Mouse (Mus musculus): ENCODE results near the gene Proser2. TPM values are rescaled to one million over a fixed set of nuclear protein-coding genes. Genes with fewer than 3 reads are reported as not detected.

Gene Proser2
- polyA plus RNA-seq, 1 experiment from 2014 or later = 17.7 TPM

- Histone ChIP-seq H3K4me1 (ENCODE audit: control insufficient read depth, insufficient read depth, low read length) (0 out of 2 replicates have a peak, but pooled peaks cover 6% of the 10 kb centered on the region), H3K4me3 (ENCODE audit: low read depth, low read length) (no peak overlapping the region), H3K9ac (replicated peaks; ENCODE audit: low read depth, low read length) (no peak overlapping the region), H3K36me3 (ENCODE audit: control insufficient read depth, insufficient read depth, low read length) (no peaks in the 10 kb centered on the region), H3K9me3 (ENCODE audit: control insufficient read depth, low read depth, low read length) (no peaks in the 10 kb centered on the region), H3K27ac (ENCODE audit: low read length) (no peak overlapping the region), H3K27me3 (ENCODE audit: control insufficient read depth, insufficient read depth, low read length) (no peaks in the 10 kb centered on the region), H3K4me2 (replicated peaks; ENCODE audit: low read depth, low read length) (no peak overlapping the region)
- 34% methylated on average over 16 of the region's 16 CpGs for WGBS
- ATAC-seq (ENCODE audit: insufficient number of reproducible peaks, insufficient read depth, low FRiP score, low read depth) = no peak
These were observed 34.7 kb upstream of the Proser2 start for GRCm38 (mm10) chr2:6164606-6165290.

- 29% methylated on average over 6 of the region's 6 CpGs for WGBS
- H3K27ac ChIP-seq (ENCODE audit: low read length) = peak overlapping the region; percentile 21; the same call in 1 of the 2 replicates
These were observed 32.5 kb upstream of the Proser2 start for GRCm38 (mm10) chr2:6162366-6163040.

GRCm38 (mm10) chr2:6159735-6160134 is 29.7 kb upstream of the Proser2 start:
- WGBS = 20% methylated on average over 2 of the region's 2 CpGs
- Histone ChIP-seq H3K9me3 (ENCODE audit: control insufficient read depth, low read depth, low read length) (no peaks in the 10 kb centered on the region), H3K27me3 (ENCODE audit: control insufficient read depth, insufficient read depth, low read length) (no peaks in the 10 kb centered on the region), H3K36me3 (ENCODE audit: control insufficient read depth, insufficient read depth, low read length) (no peaks in the 10 kb centered on the region), H3K4me3 (ENCODE audit: low read depth, low read length) (no peak overlapping the region), H3K27ac (ENCODE audit: low read length) (no peak overlapping the region), H3K4me2 (replicated peaks; ENCODE audit: low read depth, low read length) (no peak overlapping the region), H3K9ac (replicated peaks; ENCODE audit: low read depth, low read length) (no peak overlapping the region), H3K4me1 (ENCODE audit: control insufficient read depth, insufficient read depth, low read length) (0 out of 2 replicates have a peak, but pooled peaks cover 6% of the 10 kb centered on the region)
- no peak for ATAC-seq (ENCODE audit: insufficient number of reproducible peaks, insufficient read depth, low FRiP score, low read depth)

More at GRCm38 (mm10) chr2:6162366-6163040, 32.5 kb upstream of the Proser2 start:
- H3K4me2 ChIP-seq (replicated peaks; ENCODE audit: low read depth, low read length) = no peak overlapping the region
- no peak overlapping the region for H3K9ac ChIP-seq (replicated peaks; ENCODE audit: low read depth, low read length)
- no peaks in the 10 kb centered on the region for H3K9me3 ChIP-seq (ENCODE audit: control insufficient read depth, low read depth, low read length)
- 0 out of 2 replicates have a peak, but pooled peaks cover 6% of the 10 kb centered on the region for H3K4me1 ChIP-seq (ENCODE audit: control insufficient read depth, insufficient read depth, low read length)
- no peaks in the 10 kb centered on the region for H3K27me3 ChIP-seq (ENCODE audit: control insufficient read depth, insufficient read depth, low read length)
- H3K36me3 ChIP-seq (ENCODE audit: control insufficient read depth, insufficient read depth, low read length) = no peaks in the 10 kb centered on the region
- H3K4me3 ChIP-seq (ENCODE audit: low read depth, low read length) = no peak overlapping the region
- peak; percentile 78 for ATAC-seq (ENCODE audit: insufficient number of reproducible peaks, insufficient read depth, low FRiP score, low read depth)

- Histone ChIP-seq H3K9me3 (ENCODE audit: control insufficient read depth, low read depth, low read length) (no peaks in the 10 kb centered on the region), H3K27me3 (ENCODE audit: control insufficient read depth, insufficient read depth, low read length) (no peaks in the 10 kb centered on the region), H3K27ac (ENCODE audit: low read length) (no peak overlapping the region), H3K36me3 (ENCODE audit: control insufficient read depth, insufficient read depth, low read length) (no peaks in the 10 kb centered on the region), H3K4me2 (replicated peaks; ENCODE audit: low read depth, low read length) (no peak overlapping the region), H3K4me3 (ENCODE audit: low read depth, low read length) (no peak overlapping the region), H3K9ac (replicated peaks; ENCODE audit: low read depth, low read length) (no peak overlapping the region), H3K4me1 (ENCODE audit: control insufficient read depth, insufficient read depth, low read length) (0 out of 2 replicates have a peak, but pooled peaks cover 6% of the 10 kb centered on the region)
- no peak for ATAC-seq (ENCODE audit: insufficient number of reproducible peaks, insufficient read depth, low FRiP score, low read depth)
- WGBS = 85% methylated on average over 9 of the region's 9 CpGs
These were observed 29.2 kb upstream of the Proser2 start for GRCm38 (mm10) chr2:6159219-6159618.

- 0 out of 2 replicates have a peak, but pooled peaks cover 6% of the 10 kb centered on the region for H3K4me1 ChIP-seq (ENCODE audit: control insufficient read depth, insufficient read depth, low read length)
- H3K4me2 ChIP-seq (replicated peaks; ENCODE audit: low read depth, low read length) = no peak overlapping the region
- no peak overlapping the region for H3K9ac ChIP-seq (replicated peaks; ENCODE audit: low read depth, low read length)
- no peak overlapping the region for H3K27ac ChIP-seq (ENCODE audit: low read length)
- 86% methylated on average over 7 of the region's 7 CpGs for WGBS
- no peaks in the 10 kb centered on the region for H3K9me3 ChIP-seq (ENCODE audit: control insufficient read depth, low read depth, low read length)
- H3K4me3 ChIP-seq (ENCODE audit: low read depth, low read length) = no peak overlapping the region
- no peak for ATAC-seq (ENCODE audit: insufficient number of reproducible peaks, insufficient read depth, low FRiP score, low read depth)
- no peaks in the 10 kb centered on the region for H3K36me3 ChIP-seq (ENCODE audit: control insufficient read depth, insufficient read depth, low read length)
- no peaks in the 10 kb centered on the region for H3K27me3 ChIP-seq (ENCODE audit: control insufficient read depth, insufficient read depth, low read length)
These were observed 27.6 kb upstream of the Proser2 start for GRCm38 (mm10) chr2:6157635-6158034.

GRCm38 (mm10) chr2:6157208-6157607 is 27.2 kb upstream of the Proser2 start:
- Histone ChIP-seq H3K9me3 (ENCODE audit: control insufficient read depth, low read depth, low read length) (no peaks in the 10 kb centered on the region), H3K4me1 (ENCODE audit: control insufficient read depth, insufficient read depth, low read length) (0 out of 2 replicates have a peak, but pooled peaks cover 6% of the 10 kb centered on the region), H3K36me3 (ENCODE audit: control insufficient read depth, insufficient read depth, low read length) (no peaks in the 10 kb centered on the region), H3K27me3 (ENCODE audit: control insufficient read depth, insufficient read depth, low read length) (no peaks in the 10 kb centered on the region), H3K27ac (ENCODE audit: low read length) (no peak overlapping the region), H3K9ac (replicated peaks; ENCODE audit: low read depth, low read length) (no peak overlapping the region), H3K4me2 (replicated peaks; ENCODE audit: low read depth, low read length) (no peak overlapping the region), H3K4me3 (ENCODE audit: low read depth, low read length) (no peak overlapping the region)
- no peak for ATAC-seq (ENCODE audit: insufficient number of reproducible peaks, insufficient read depth, low FRiP score, low read depth)
- WGBS = 87% methylated on average over 4 of the region's 4 CpGs

- WGBS = 93% methylated on average over 5 of the region's 5 CpGs
- no peak overlapping the region for H3K27ac ChIP-seq (ENCODE audit: low read length)
- H3K27me3 ChIP-seq (ENCODE audit: control insufficient read depth, insufficient read depth, low read length) = no peaks in the 10 kb centered on the region
- H3K9ac ChIP-seq (replicated peaks; ENCODE audit: low read depth, low read length) = no peak overlapping the region
- H3K4me2 ChIP-seq (replicated peaks; ENCODE audit: low read depth, low read length) = no peak overlapping the region
- H3K4me3 ChIP-seq (ENCODE audit: low read depth, low read length) = no peak overlapping the region
- H3K36me3 ChIP-seq (ENCODE audit: control insufficient read depth, insufficient read depth, low read length) = no peaks in the 10 kb centered on the region
- H3K9me3 ChIP-seq (ENCODE audit: control insufficient read depth, low read depth, low read length) = no peaks in the 10 kb centered on the region
- no peaks in the 10 kb centered on the region for H3K4me1 ChIP-seq (ENCODE audit: control insufficient read depth, insufficient read depth, low read length)
- ATAC-seq (ENCODE audit: insufficient number of reproducible peaks, insufficient read depth, low FRiP score, low read depth) = no peak
These were observed 19.8 kb upstream of the Proser2 start for GRCm38 (mm10) chr2:6149801-6150200.

- Histone ChIP-seq H3K4me1 (ENCODE audit: control insufficient read depth, insufficient read depth, low read length) (no peaks in the 10 kb centered on the region), H3K9ac (replicated peaks; ENCODE audit: low read depth, low read length) (no peak overlapping the region), H3K9me3 (ENCODE audit: control insufficient read depth, low read depth, low read length) (no peaks in the 10 kb centered on the region), H3K4me3 (ENCODE audit: low read depth, low read length) (no peak overlapping the region), H3K4me2 (replicated peaks; ENCODE audit: low read depth, low read length) (no peak overlapping the region), H3K27ac (ENCODE audit: low read length) (no peak overlapping the region), H3K27me3 (ENCODE audit: control insufficient read depth, insufficient read depth, low read length) (no peaks in the 10 kb centered on the region), H3K36me3 (ENCODE audit: control insufficient read depth, insufficient read depth, low read length) (no peaks in the 10 kb centered on the region)
- ATAC-seq (ENCODE audit: insufficient number of reproducible peaks, insufficient read depth, low FRiP score, low read depth) = no peak
- 80% methylated on average over 7 of the region's 7 CpGs for WGBS
These were observed 16.9 kb upstream of the Proser2 start for GRCm38 (mm10) chr2:6146901-6147300.

All from stomach, embryonic 14.5 days (tissue).